Mouse (Mus musculus): ENCODE measurements at regions not wholly inside any gene's neighbourhood (a gene's known extent, or its start where the extent isn't known, plus 50 kb on each side); places are given as distances from the start of the nearest gene placed in this dataset.

GRCm38 (mm10) chr4:34391499-34391898 lies 159.2 kb upstream of the Akirin2 start:
- no peaks in the 10 kb centered on the region for H3K27me3 ChIP-seq (ENCODE audit: control insufficient read depth, insufficient read depth, low read length)
- DNase-seq = no peak
- H3K4me1 ChIP-seq (ENCODE audit: control insufficient read depth, insufficient read depth, low read length) = no peaks in the 10 kb centered on the region
- no peaks in the 10 kb centered on the region for H3K79me2 ChIP-seq (replicated peaks; ENCODE audit: control insufficient read depth, insufficient read depth, low read length)
- WGBS = 93% methylated on average over 5 of the region's 5 CpGs
- no peaks in the 10 kb centered on the region for H3K36me3 ChIP-seq (ENCODE audit: control insufficient read depth, insufficient read depth, low read length)
- intact Hi-C loops (cut with DNase I) = no loop called here
- H3K4me3 ChIP-seq = no peak overlapping the region
- H3K27ac ChIP-seq = no peak overlapping the region
- no peak overlapping the region for H3K9ac ChIP-seq (ENCODE audit: low read depth, low read length)
- TF ChIP-seq CTCF (IDR thresholded peaks at IDR 0.05) (peak; percentile 18; the same call in 1 of the 2 replicates), POLR2A (IDR thresholded peaks at IDR 0.05; ENCODE audit: insufficient read depth, low read depth, low read length) (no peak)

GRCm38 (mm10) chr4:34403061-34403460 lies 147.7 kb upstream of the Akirin2 start:
- Histone ChIP-seq H3K27me3 (ENCODE audit: control insufficient read depth, insufficient read depth, low read length) (no peaks in the 10 kb centered on the region), H3K9ac (ENCODE audit: low read depth, low read length) (no peak overlapping the region), H3K27ac (no peak overlapping the region), H3K79me2 (replicated peaks; ENCODE audit: control insufficient read depth, insufficient read depth, low read length) (no peaks in the 10 kb centered on the region), H3K36me3 (ENCODE audit: control insufficient read depth, insufficient read depth, low read length) (no peaks in the 10 kb centered on the region), H3K4me1 (ENCODE audit: control insufficient read depth, insufficient read depth, low read length) (no peaks in the 10 kb centered on the region), H3K4me3 (no peak overlapping the region)
- TF ChIP-seq EP300 (IDR thresholded peaks at IDR 0.05; ENCODE audit: insufficient read depth, low read depth, low read length) (no peak), POLR2A (IDR thresholded peaks at IDR 0.05; ENCODE audit: insufficient read depth, low read depth, low read length) (no peak), CTCF (IDR thresholded peaks at IDR 0.05) (no peak)
- intact Hi-C loops (cut with DNase I) = no loop called here
- 75% methylated on average over 2 of the region's 2 CpGs for WGBS
- DNase-seq = peak; percentile 16 to 25

GRCm38 (mm10) chr4:34407181-34407580 lies 143.6 kb upstream of the Akirin2 start:
- 49% methylated on average over 3 of the region's 3 CpGs for WGBS
- no peak overlapping the region for H3K27ac ChIP-seq
- H3K79me2 ChIP-seq (replicated peaks; ENCODE audit: control insufficient read depth, insufficient read depth, low read length) = no peaks in the 10 kb centered on the region
- TF ChIP-seq EP300 (IDR thresholded peaks at IDR 0.05; ENCODE audit: insufficient read depth, low read depth, low read length) (no peak), CTCF (IDR thresholded peaks at IDR 0.05) (no peak), POLR2A (IDR thresholded peaks at IDR 0.05; ENCODE audit: insufficient read depth, low read depth, low read length) (no peak)
- no peaks in the 10 kb centered on the region for H3K27me3 ChIP-seq (ENCODE audit: control insufficient read depth, insufficient read depth, low read length)
- H3K4me3 ChIP-seq = no peak overlapping the region
- intact Hi-C loops (cut with DNase I) = no loop called here
- H3K36me3 ChIP-seq (ENCODE audit: control insufficient read depth, insufficient read depth, low read length) = no peaks in the 10 kb centered on the region
- H3K9ac ChIP-seq (ENCODE audit: low read depth, low read length) = no peak overlapping the region
- no peaks in the 10 kb centered on the region for H3K4me1 ChIP-seq (ENCODE audit: control insufficient read depth, insufficient read depth, low read length)
- DNase-seq = peak in 1 of 2 experiments; percentile 18

GRCm38 (mm10) chr4:34420970-34421369 lies 129.8 kb upstream of the Akirin2 start:
- Histone ChIP-seq H3K79me2 (replicated peaks; ENCODE audit: control insufficient read depth, insufficient read depth, low read length) (no peaks in the 10 kb centered on the region), H3K4me3 (no peak overlapping the region), H3K27ac (no peak overlapping the region), H3K27me3 (ENCODE audit: control insufficient read depth, insufficient read depth, low read length) (no peaks in the 10 kb centered on the region), H3K4me1 (ENCODE audit: control insufficient read depth, insufficient read depth, low read length) (no peaks in the 10 kb centered on the region), H3K9ac (ENCODE audit: low read depth, low read length) (no peak overlapping the region), H3K36me3 (ENCODE audit: control insufficient read depth, insufficient read depth, low read length) (no peaks in the 10 kb centered on the region)
- TF ChIP-seq POLR2A (IDR thresholded peaks at IDR 0.05; ENCODE audit: insufficient read depth, low read depth, low read length) (no peak), CTCF (IDR thresholded peaks at IDR 0.05) (no peak), EP300 (IDR thresholded peaks at IDR 0.05; ENCODE audit: insufficient read depth, low read depth, low read length) (no peak)
- 71% methylated on average over 6 of the region's 6 CpGs for WGBS
- no peak for DNase-seq
- intact Hi-C loops (cut with DNase I) = no loop called here

- Histone ChIP-seq H3K4me1 (ENCODE audit: control insufficient read depth, insufficient read depth, low read length) (no peaks in the 10 kb centered on the region), H3K36me3 (ENCODE audit: control insufficient read depth, insufficient read depth, low read length) (no peaks in the 10 kb centered on the region), H3K9ac (ENCODE audit: low read depth, low read length) (no peak overlapping the region), H3K4me3 (no peak overlapping the region), H3K27ac (no peak overlapping the region), H3K27me3 (ENCODE audit: control insufficient read depth, insufficient read depth, low read length) (no peaks in the 10 kb centered on the region), H3K79me2 (replicated peaks; ENCODE audit: control insufficient read depth, insufficient read depth, low read length) (no peaks in the 10 kb centered on the region)
- no peak for TF ChIP-seq EP300 (IDR thresholded peaks at IDR 0.05; ENCODE audit: insufficient read depth, low read depth, low read length)
- no peak for TF ChIP-seq CTCF (IDR thresholded peaks at IDR 0.05)
- TF ChIP-seq POLR2A (IDR thresholded peaks at IDR 0.05; ENCODE audit: insufficient read depth, low read depth, low read length) = no peak
- 38% methylated on average over 2 of the region's 2 CpGs for WGBS
- no peak for DNase-seq
- intact Hi-C loops (cut with DNase I) = no loop called here
Observed at GRCm38 (mm10) chr4:34424131-34424646, 126.5 kb upstream of the Akirin2 start.

GRCm38 (mm10) chr4:34429003-34429402 lies 121.7 kb upstream of the Akirin2 start:
- Histone ChIP-seq H3K27ac (no peak overlapping the region), H3K36me3 (ENCODE audit: control insufficient read depth, insufficient read depth, low read length) (no peaks in the 10 kb centered on the region), H3K79me2 (replicated peaks; ENCODE audit: control insufficient read depth, insufficient read depth, low read length) (no peaks in the 10 kb centered on the region), H3K4me3 (no peak overlapping the region), H3K27me3 (ENCODE audit: control insufficient read depth, insufficient read depth, low read length) (no peaks in the 10 kb centered on the region; the same call in 1 of the 2 replicates), H3K9ac (ENCODE audit: low read depth, low read length) (no peak overlapping the region), H3K4me1 (ENCODE audit: control insufficient read depth, insufficient read depth, low read length) (no peaks in the 10 kb centered on the region)
- 73% methylated on average over 4 of the region's 4 CpGs for WGBS
- intact Hi-C loops (cut with DNase I) = no loop called here
- no peak for DNase-seq
- TF ChIP-seq EP300 (IDR thresholded peaks at IDR 0.05; ENCODE audit: insufficient read depth, low read depth, low read length) = no peak
- no peak for TF ChIP-seq POLR2A (IDR thresholded peaks at IDR 0.05; ENCODE audit: insufficient read depth, low read depth, low read length)
- no peak for TF ChIP-seq CTCF (IDR thresholded peaks at IDR 0.05)

Measured in heart, adult 2 months (tissue).